Mouse (Mus musculus) CH12.LX (cell line): Measurements from ENCODE around the gene Ptov1.

ENCODE experiments used
- CTCF ChIP-seq, 2 experiments: IDR thresholded peaks in 1 of 2; conservative IDR thresholded peaks in 1 of 2; 2 replicates each; pipeline ENCODE4 v1.5.1; 2011 to 2012; ENCODE audit warnings: low read depth in 2 of 2, low read length in 2 of 2, improper control_type of control experiment in 1 of 2, inconsistent platforms in 1 of 2, mild to moderate bottlenecking in 1 of 2, moderate library complexity in 1 of 2
- IRF4 ChIP-seq: IDR thresholded peaks from 2 replicates; pipeline ENCODE4 v1.6.1; 2014; ENCODE audit warnings: low read depth, mild to moderate bottlenecking, inconsistent platforms, low read length, improper control_type of control experiment
- NRF1 ChIP-seq: IDR thresholded peaks from 2 replicates; pipeline ENCODE4 v1.6.1; 2014; ENCODE audit warnings: low read depth, mild to moderate bottlenecking, inconsistent platforms, low read length, improper control_type of control experiment, moderate library complexity

- TF ChIP-seq NRF1 (no peak), CTCF (conservative IDR thresholded peaks at IDR 0.05 in 1 of 2, IDR thresholded peaks at IDR 0.05 in 1 of 2; ENCODE audit: low read depth in 2 of 2, low read length in 2 of 2) (no peak), IRF4 (no peak)
These were observed 15.0 kb upstream of the Ptov1 start for GRCm38 (mm10) chr7:44884637-44885036.
